Mouse (Mus musculus) cerebellum, postnatal 14 days (tissue): ENCODE results near the gene Nrg4.

Experiments
- DNase-seq, 2 experiments: peaks; one replicate each; pipeline ENCODE4 v3.0.0; 2021; ENCODE audit warnings: mixed read lengths in 2 of 2

Nrg4 gene

GRCm38 (mm10) chr9:55313619-55314261, 12.9 kb downstream of the Nrg4 start:
- no peak for DNase-seq

GRCm38 (mm10) chr9:55311560-55311959, 15.1 kb downstream of the Nrg4 start:
- peak; percentile 90 to 91 for DNase-seq

DNA sequence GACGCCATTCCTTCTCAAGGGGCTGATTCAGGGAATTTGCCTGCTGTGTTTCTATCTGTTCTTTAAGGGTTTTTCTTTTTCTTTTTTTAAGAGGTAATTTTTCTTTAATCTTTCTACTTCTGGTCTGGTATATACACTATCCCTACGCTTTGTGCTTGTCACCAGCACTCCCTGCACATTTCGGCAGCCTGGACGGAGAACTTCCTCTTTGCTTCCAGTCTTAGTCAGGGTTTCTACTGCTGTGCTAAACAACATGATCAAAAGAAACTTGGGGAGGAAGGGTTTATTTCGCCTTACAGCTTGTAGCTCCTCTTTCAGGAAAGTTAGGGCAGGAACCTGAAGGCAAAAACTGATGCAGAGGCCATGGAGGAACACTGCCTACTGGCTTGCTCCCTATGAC, 18.2 kb downstream of the Nrg4 start:
- no peak for DNase-seq

GRCm38 (mm10) chr9:55307557-55307956, 19.1 kb downstream of the Nrg4 start:
- no peak for DNase-seq

GRCm38 (mm10) chr9:55307066-55307465, 19.6 kb downstream of the Nrg4 start:
- no peak for DNase-seq

DNA sequence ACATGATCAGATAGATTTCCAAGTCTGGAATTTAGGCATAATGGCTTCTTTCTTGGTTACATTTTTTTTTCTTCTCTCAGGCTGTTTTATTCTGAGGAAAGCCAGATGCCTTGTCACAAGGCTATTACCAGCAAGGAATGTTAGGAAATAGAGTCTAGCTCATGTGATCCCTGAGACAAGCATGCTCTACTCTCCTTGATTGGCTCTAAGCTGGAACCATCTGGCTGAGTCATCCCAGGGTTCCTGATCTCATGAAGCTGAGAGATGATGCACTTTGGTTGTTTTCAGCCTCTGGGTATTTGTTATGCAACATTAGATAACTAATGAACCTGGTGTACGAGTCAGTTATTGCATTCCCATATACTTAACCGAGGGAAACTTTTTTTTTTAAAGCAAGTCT, 30.4 kb downstream of the Nrg4 start:
- no peak for DNase-seq

GRCm38 (mm10) chr9:55291966-55292365, 34.7 kb downstream of the Nrg4 start:
- no peak for DNase-seq

DNA sequence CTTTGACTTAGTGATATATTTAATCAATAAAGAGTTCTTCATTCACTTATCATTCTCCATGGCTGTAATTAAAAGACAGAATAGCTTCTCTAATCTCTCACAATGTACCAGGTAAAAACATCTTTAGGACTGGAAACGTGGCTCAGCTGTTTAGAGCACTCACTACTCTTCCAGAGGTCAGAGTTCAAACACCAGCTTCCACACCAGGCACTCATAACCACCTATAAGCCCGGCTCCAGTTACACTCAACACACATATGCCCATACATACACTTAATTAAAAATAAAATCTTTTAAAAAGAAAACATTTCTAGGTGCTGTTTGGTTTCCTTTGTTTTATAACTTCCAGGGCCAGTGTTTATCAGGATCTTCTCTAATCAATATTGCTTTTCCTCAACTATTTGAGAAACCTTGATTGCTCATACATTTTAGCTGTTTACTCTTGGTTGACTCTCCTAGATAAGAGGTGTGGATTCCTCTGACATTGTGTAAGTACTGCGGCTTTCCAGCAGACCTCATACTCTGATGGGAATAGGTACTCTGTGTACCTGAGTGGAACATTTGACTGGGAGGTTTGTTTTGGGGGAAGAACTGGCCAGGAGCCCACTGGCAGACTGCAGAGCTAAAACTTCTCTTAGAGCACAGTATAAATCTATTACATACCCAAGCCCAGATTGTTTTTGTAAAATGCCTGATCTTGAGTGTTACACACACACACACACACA, 37.0 kb downstream of the Nrg4 start:
- no peak for DNase-seq

DNA sequence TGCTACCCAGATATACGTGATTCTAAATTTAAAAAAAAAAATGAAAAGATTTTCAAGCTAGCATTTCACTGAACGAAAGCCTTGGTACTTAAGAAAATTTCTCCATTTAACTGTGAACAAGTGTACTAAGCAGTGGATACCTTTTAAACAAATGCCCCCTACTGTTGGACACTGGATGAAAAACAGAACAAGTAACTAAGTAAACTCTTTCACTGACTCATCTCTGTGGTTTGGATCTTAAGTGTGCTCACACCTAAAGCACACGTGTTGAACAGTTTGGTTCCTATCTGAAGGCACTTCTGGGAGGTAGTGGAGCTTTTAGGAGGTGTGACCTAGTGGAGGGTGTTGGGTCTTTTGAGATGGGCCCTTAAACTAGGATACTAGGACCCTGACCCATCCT, 41.4 kb downstream of the Nrg4 start:
- DNase-seq: no peak

GRCm38 (mm10) chr9:55283516-55283915, 43.1 kb downstream of the Nrg4 start:
- DNase-seq: no peak

GRCm38 (mm10) chr9:55279114-55279825, 47.4 kb downstream of the Nrg4 start:
- DNase-seq: no peak

DNA sequence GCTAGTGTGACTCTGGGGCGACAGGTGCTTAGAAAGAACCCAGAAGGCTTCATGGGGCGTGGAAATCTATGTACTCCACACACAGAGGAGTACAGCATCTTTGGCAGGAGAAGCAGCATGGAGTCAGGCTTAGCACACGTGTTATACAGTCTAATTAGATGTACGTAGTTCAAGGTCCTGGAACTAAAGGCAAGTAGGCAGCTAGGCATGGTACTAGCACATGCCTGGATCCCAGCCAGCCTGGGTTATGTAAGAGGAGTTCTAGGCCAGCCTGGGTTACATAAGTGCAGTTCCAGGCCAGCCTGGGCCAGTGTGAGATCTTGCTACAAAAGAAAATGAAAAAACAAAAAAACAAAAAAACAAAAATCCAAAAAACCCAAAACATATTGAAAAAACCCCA, 49.1 kb downstream of the Nrg4 start:
- peak; percentile 69 to 73 for DNase-seq

DNA sequence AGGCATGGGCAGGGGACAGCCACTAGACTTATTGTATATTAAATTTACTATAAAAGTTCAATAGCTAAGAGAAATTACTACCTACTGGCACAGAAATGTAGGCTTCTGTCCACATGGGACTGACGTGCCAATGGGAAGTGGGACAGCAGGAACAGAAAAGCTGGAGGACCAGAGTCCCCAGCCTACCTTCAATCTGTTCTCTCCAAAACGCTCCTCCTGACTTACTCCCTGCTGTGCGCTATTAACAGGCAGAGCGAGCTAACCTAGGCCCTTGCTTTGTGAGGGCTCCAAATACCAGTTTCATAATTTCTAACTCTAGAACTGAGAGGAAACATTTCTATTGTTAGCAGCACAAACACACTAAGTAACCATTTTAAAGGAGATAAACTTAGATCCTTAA, 52.7 kb downstream of the Nrg4 start:
- peak; percentile 66 to 72 for DNase-seq

DNA sequence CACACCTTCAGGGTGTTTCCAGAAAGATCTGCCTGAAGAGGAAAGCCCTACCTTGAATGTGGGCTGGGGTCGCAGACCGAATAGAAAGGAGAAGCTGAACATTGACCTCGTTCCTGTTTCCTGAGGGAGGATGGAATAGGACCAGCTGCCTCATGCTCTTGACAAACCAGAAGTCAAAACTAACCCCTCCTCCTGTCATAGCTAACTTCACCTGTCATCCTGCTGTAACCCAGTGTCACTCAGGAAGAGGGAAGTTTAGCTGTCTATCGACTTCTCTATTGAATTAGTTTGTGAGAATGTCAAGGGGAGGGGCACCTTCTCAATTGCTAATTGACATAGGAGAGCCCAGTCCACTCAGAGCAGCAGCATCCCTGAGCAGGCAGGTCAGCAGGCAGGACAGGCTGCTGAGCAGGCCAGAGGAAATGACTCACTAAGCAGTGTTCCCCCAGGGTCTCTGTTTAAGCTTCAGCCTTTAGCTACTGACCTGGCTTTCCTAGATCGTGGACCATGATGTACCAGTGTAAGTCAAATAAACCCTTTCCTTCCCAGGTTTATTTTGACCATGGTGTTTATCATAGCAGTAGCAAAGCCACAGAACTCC, 54.6 kb downstream of the Nrg4 start:
- no peak for DNase-seq

DNA sequence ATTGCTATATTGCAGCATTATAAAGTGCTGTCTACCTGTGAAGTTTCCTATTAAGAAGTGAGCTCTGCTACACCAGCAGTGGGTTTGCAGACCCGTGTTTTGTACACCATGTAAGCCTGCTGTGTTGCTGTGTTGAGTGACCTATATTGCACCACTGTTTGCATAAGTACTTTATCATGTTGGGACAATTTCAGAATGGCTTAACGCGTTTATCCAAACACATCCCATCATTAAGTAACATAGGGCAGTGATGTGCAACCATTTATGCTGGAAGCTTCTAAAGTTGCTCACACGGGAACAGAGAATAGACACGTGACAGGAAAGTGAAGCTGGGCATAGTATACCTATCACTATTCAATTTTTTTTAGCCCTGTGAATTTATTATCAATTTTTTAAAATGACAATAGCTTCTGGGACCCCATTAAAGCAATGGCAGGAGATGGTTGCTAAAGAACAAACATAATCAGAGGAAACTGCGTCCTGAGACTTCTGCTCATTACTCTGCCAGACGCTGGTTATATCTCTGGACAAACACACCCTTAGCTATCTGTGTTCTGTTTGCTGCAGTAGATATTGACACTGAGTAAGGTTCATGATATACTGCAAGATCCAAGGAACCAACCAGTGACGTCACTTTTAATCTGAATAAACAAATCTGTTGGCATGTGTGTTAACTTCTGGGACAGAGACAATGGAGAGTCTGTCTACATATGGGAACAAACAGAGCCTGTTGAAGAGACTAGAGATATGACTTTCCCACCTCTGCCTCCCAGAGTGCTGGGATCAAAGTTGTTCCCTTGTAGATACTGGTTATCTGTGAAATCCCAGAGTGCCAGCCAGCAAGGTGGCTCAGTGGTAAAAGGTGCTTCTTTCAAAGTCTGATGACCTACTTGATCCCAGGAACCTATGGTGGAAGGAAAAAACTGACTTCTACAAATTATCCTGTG, 62.0 kb downstream of the Nrg4 start:
- DNase-seq: no peak

- no peak for DNase-seq
These were observed 66.9 kb downstream of the Nrg4 start for GRCm38 (mm10) chr9:55259741-55260140.

GRCm38 (mm10) chr9:55257105-55257504, 69.5 kb downstream of the Nrg4 start:
- no peak for DNase-seq

GRCm38 (mm10) chr9:55255604-55256003, 71.0 kb downstream of the Nrg4 start:
- DNase-seq: no peak

DNA sequence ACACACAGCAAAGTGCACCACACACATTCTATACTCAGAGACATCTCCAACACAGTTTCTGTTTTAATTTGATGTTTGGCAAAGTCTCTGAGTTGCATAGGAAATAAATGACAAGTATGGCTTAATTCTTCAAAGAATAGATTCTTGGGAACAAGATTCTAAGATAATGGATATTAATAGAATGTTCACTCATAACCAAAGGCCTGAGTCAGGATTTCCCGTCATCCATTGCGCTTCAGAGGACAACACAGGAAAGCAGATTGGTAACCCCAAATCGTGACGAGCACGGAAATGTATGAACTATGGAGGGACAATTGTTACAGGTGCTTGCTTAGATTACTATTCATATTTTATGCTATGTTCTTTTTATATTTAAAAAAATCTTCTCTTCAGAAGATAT, 71.6 kb downstream of the Nrg4 start:
- no peak for DNase-seq

- no peak for DNase-seq
These were observed 72.8 kb downstream of the Nrg4 start for GRCm38 (mm10) chr9:55253849-55254248.

DNA sequence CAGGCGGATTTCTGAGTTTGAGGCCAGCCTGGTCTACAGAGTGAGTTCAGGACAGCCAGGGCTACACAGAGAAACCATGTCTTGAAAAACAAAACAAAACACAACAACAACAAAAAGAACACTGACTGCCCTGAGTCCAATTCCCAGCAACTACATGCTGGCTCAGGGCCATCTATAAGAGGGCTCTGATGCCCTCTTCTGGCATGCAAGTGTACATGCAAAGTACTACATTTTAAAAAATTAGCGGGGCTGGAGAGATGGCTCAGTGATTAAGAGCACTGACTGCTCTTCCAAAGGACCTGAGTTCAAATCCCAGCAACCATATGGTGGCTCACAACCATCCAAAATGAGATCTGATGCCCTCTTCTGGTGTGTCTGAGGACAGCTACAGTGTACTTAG, 74.5 kb downstream of the Nrg4 start:
- DNase-seq: peak in 1 of 2 experiments; percentile 24

DNA sequence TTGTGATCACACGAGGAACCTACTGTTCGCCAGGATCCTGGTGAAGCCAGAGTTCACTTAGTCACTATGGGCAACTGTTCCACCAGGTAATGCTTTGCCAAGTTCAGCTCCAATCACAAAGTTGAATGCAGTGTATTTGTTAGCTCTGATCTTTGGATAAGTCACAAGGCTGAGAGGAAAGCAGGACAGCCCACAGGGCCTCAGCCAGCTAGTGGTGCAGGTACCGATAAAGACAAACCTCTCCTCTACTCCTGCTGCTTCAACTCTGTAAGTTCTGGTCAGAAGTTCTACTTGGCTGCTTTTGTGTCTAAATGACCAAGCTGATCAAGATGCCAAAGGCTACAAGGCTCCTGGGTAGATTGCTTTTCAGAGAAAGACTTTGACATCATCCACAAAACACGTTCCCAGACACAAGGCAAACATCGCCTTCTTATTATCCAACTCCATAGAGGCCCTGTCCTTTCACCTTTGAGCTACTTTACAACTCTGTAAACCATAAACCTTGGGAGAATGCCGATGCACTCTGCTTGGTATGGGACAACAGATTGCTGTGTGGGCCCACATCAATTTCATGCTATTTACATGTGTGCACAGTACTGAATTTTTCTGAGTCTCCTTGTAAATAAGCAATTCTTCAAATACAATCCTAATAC, 75.9 kb downstream of the Nrg4 start:
- DNase-seq: no peak
